Mouse (Mus musculus): Measurements from ENCODE around the gene Nmnat3.

GRCm38 (mm10) chr9:98243481-98243880 is 43.8 kb upstream of the Nmnat3 start:
- TF ChIP-seq CTCF (IDR thresholded peaks at IDR 0.05; ENCODE audit: low read depth, low read length), result no peak
- no peak for TF ChIP-seq POLR2A (IDR thresholded peaks at IDR 0.05; ENCODE audit: extremely low read depth, insufficient read depth, low read length)

All from liver, adult 2 months (tissue).